Mouse (Mus musculus) lung, postnatal 0 days (tissue): ENCODE results near the gene Insc. TPM values are rescaled to one million over a fixed set of nuclear protein-coding genes. Genes with fewer than 3 reads are reported as not detected.
"Not testable (repeated sequence)": the region's sequence is repeated elsewhere in the genome, so short reads cannot be mapped to it uniquely, and the experiment has no call there.

Source experiments
- ATAC-seq: fragments of 200-750 bp; cut with Nextera tagmentation; 2 replicates; pipeline ENCODE4 v1.8.0; 2017; ENCODE audit warnings: moderate library complexity
- DNase-seq: peaks from one replicate; pipeline ENCODE4 v3.0.0-alpha.2; 2016; ENCODE audit warnings: low spot score
- H3K27ac ChIP-seq: fragments of 300-500 bp; sonication (generic); 2 replicates; pipeline ENCODE4 v1.5.1; 2014; ENCODE audit warnings: antibody characterized with exemption, mild to moderate bottlenecking, low read length, mixed read lengths
- H3K27me3 ChIP-seq: fragments of 300-500 bp; sonication (generic); replicated peaks from 2 replicates; pipeline ENCODE4 v1.6.1; 2014; ENCODE audit warnings: low read length, mixed read lengths; ENCODE audit not compliant: insufficient read depth
- H3K36me3 ChIP-seq: fragments of 300-500 bp; sonication (generic); 2 replicates; pipeline ENCODE4 v1.6.1; 2014; ENCODE audit warnings: low read length, mixed read lengths; ENCODE audit not compliant: insufficient read depth
- H3K4me1 ChIP-seq: fragments of 300-500 bp; sonication (generic); 2 replicates; pipeline ENCODE4 v1.6.1; 2014; ENCODE audit warnings: antibody characterized with exemption, low read depth, low read length, mixed read lengths; ENCODE audit not compliant: insufficient read depth
- H3K4me2 ChIP-seq: fragments of 300-500 bp; sonication (generic); replicated peaks from 2 replicates; pipeline ENCODE4 v1.6.1; 2014; ENCODE audit warnings: low read depth, mild to moderate bottlenecking, low read length, moderate library complexity, mixed read lengths
- H3K4me3 ChIP-seq: fragments of 300-500 bp; sonication (generic); 2 replicates; pipeline ENCODE4 v1.5.1; 2014; ENCODE audit warnings: low read depth, low read length
- H3K9ac ChIP-seq: fragments of 300-500 bp; sonication (generic); replicated peaks from 2 replicates; pipeline ENCODE4 v1.6.1; 2014; ENCODE audit warnings: low read depth, mild to moderate bottlenecking
- H3K9me3 ChIP-seq: fragments of 300-500 bp; sonication (generic); 2 replicates; pipeline ENCODE4 v1.6.1; 2016; ENCODE audit warnings: low read length, mixed read lengths
- CTCF ChIP-seq: IDR thresholded peaks from 2 replicates; pipeline ENCODE4 v1.5.1; 2016; ENCODE audit warnings: antibody characterized with exemption, mild to moderate bottlenecking
- EP300 ChIP-seq: IDR thresholded peaks from 2 replicates; pipeline ENCODE4 v1.6.1; 2016; ENCODE audit warnings: antibody characterized with exemption, mild to moderate bottlenecking, control low read depth
- WGBS: fragments of 180-500 bp; shearing (Covaris S2); extraction: QIAGEN DNeasy Blood & Tissue Kit; methylation state at CpG from one replicate; pipeline ENCODE4 v1.1.7; 2014; 5-methylcytosine and 5-hydroxymethylcytosine counted together
- polyA plus RNA-seq: library from polyadenylated mRNA; unstranded; fragments of >200 nt; fragmentation: Nextera tagmentation; extraction: Ambion mirVana; gene quantifications from 2 replicates; pipeline ENCODE4 v1.2.1, GENCODE M21; 2015

Insc gene
- polyA plus RNA-seq, 1 experiment from 2014 or later: 0.66 TPM

DNA sequence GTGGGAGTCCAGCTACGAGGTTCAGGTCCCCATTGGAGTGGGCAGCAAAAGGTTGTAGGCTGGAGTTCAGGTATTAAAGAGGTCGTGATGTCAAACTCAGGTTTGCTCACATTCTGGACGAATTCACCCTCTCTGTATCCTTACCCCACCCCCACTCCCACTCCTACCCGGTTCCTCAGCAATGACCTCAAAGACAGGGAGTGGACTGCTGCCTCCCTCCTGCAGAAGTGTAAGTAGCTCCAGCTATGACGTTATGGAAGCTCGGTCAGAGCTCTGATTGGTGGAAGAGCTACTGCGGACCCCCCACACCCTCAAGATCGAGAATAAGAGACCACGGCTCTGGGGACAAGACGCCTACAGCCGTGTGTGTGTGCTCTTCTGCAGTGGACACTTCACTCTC is 25.2 kb upstream of the Insc start, which contains the start of gene Calcb:
Calcb (plus strand) TSS at position 344 of the 400 bp plus-strand sequence.
- Histone ChIP-seq H3K4me3 (0 out of 2 replicates have a peak within 1 kb of the TSS, but pooled peaks have one; percentile 1), H3K4me1 (no peaks in the 10 kb centered on the region), H3K36me3 (no peaks in the 10 kb centered on the region), H3K9ac (no peak within 1 kb of the TSS), H3K27ac (no peak within 1 kb of the TSS), H3K27me3 (peaks cover 5% of the 10 kb centered on the region), H3K9me3 (no peaks in the 10 kb centered on the region), H3K4me2 (no peak within 1 kb of the TSS)
- TF ChIP-seq EP300: no peak
- no peak for TF ChIP-seq CTCF
- no peak for ATAC-seq
- WGBS: 7% methylated on average over 11 of the region's 11 CpGs
- DNase-seq: no peak

DNA sequence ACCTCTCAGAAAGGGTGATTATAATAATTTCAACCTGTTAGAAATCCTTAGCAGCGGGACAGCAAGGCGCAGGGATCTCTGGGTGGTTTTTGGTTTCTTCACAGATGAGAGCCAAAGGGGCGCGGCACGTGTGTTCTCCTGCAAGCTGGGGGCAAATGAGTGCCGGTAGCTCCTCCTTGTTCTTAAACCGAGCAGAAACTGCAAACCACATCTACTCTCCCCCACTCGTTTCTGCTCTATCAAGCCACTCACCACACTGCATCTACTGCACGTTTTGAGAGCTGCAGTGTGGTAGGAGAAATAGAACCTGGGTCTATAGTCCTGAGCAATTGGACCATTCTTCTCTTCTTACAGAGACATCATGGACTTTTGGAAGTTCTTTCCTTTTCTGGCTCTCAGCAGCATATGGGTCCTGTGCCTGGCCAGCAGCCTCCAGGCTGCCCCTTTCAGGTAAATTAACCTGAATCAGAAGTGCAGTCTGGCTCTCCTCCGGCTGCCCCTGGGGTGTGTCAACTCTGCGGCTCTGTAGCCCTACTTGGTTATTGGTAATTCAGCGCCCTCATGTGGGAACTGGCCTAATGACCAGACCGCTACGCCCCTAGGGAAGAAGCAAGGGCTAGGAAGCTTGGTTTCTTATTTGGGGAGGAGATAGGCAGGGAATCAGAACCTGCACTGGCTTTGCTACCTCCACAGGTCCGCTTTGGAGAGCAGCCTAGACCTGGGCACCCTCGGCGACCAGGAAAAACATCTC is 23.9 kb upstream of the Insc start:
- DNase-seq: peak; percentile 42
- 0 out of 2 replicates have a peak overlapping the region, but pooled peaks have one; percentile 1 for H3K4me3 ChIP-seq

DNA sequence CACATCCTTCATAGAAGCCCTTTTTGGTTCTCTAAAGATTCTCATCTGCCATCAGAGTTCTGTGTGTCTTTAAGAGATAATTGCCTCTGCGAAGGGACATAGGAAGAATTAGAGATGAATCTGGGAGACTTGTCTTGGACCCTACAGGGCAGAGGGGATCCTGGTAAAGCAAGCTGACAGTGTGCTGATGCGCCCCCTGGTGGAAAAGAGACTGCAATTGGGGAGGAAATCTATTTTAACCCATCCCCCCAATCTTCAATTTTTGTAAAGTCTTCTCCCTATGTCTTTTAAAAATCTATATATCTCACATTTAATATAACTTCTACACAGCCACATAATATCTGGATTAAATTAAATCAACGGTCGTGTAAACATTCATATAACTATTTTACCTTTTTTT is 13.8 kb upstream of the Insc start:
- H3K4me3 ChIP-seq, H3K36me3 ChIP-seq, H3K9ac ChIP-seq, H3K27ac ChIP-seq, H3K27me3 ChIP-seq, H3K9me3 ChIP-seq, H3K4me2 ChIP-seq, ATAC-seq, DNase-seq, H3K4me1 ChIP-seq: not testable (repeated sequence)
- TF ChIP-seq CTCF: peak; percentile 54
- WGBS: 61% methylated on average over 4 of the region's 4 CpGs

More for the DNA sequence above, 23.9 kb upstream of the Insc start:
- no peaks in the 10 kb centered on the region for H3K36me3 ChIP-seq
- TF ChIP-seq EP300 (no peak), CTCF (peak; percentile 63)
- 5% methylated on average over 17 of the region's 17 CpGs for WGBS
- H3K9ac ChIP-seq: no peak overlapping the region
- no peak overlapping the region for H3K27ac ChIP-seq
- no peak overlapping the region for H3K4me2 ChIP-seq
- H3K4me1 ChIP-seq: no peaks in the 10 kb centered on the region
- H3K9me3 ChIP-seq: no peaks in the 10 kb centered on the region
- peaks cover 5% of the 10 kb centered on the region for H3K27me3 ChIP-seq
- no peak; the same call in 1 of the 2 replicates for ATAC-seq

DNA sequence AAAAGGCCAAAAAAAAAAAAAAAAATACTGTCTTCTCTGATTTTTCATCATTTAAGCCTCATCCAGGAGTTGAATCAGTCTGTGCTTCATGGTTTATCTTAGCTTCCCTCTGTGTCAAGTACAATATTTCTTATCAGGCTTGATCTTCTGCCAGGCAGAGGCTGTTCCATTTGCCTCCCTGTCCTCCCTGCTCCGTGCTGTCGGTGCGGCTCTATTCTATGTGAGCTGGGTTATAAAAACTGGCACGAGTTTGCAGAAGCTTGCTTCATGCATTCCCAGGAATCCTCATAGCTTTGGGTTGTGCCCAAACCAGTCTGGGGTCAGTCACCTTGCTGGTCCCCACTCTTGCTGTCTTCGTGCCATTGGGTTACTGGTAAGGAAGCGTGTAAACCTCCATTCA is 12.3 kb upstream of the Insc start:
- H3K9me3 ChIP-seq: no peaks in the 10 kb centered on the region
- no peaks in the 10 kb centered on the region for H3K27me3 ChIP-seq
- H3K36me3 ChIP-seq: no peaks in the 10 kb centered on the region
- no peak overlapping the region for H3K4me2 ChIP-seq
- TF ChIP-seq EP300 (no peak), CTCF (no peak)
- ATAC-seq (no peak), DNase-seq (no peak)
- H3K4me1 ChIP-seq: no peaks in the 10 kb centered on the region
- no peak overlapping the region for H3K9ac ChIP-seq
- H3K4me3 ChIP-seq: no peak overlapping the region
- no peak overlapping the region for H3K27ac ChIP-seq
- 72% methylated on average over 6 of the region's 6 CpGs for WGBS

DNA sequence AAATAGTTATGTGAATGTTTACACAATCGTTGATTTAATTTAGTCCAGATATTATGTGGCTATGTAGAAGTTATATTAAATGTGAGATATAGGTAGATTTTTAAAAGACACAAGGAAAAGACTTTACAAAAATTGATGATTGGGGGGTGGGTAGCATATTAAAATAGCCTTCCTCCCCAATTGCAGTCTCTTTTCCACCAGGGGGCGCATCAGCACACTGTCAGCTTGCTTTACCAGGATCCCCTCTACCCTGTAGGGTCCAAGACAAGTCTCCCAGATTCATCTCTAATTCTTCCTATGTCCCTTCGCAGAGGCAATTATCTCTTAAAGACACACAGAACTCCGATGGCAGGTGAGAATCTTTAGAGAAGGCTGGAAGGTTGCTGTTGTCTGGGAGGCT is 11.8 kb upstream of the Insc start:
- not testable (repeated sequence) for H3K9ac ChIP-seq, H3K4me3 ChIP-seq, H3K36me3 ChIP-seq, H3K9me3 ChIP-seq, H3K27ac ChIP-seq, H3K4me1 ChIP-seq, DNase-seq, H3K27me3 ChIP-seq, ATAC-seq, H3K4me2 ChIP-seq
- TF ChIP-seq CTCF: peak; percentile 55
- WGBS: 32% methylated on average over 4 of the region's 4 CpGs

DNA sequence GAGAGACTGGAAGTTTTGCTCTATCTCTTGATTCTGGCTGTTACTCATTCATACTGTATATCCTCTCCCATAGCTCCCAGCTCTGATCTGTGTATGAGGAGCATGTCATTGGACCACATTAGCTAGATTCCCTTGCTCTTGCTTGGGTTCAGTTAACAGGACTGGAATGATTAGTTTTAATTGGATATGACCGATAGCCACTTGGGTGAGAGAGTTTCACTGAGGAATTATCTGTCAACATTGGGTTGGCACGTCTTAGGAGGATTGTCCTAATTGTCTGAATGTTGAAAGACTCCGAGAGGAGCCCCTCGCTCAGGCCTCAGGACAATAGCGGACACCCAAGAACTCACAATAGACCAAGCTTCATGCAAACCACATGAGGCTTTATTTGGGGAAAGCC is 7.2 kb upstream of the Insc start:
- H3K27me3 ChIP-seq: no peaks in the 10 kb centered on the region
- no peaks in the 10 kb centered on the region for H3K36me3 ChIP-seq
- ATAC-seq: no peak
- no peak overlapping the region for H3K4me3 ChIP-seq
- no peak overlapping the region for H3K27ac ChIP-seq
- no peaks in the 10 kb centered on the region for H3K9me3 ChIP-seq
- H3K4me2 ChIP-seq: no peak overlapping the region
- no peak for TF ChIP-seq CTCF
- no peak for TF ChIP-seq EP300
- no peak for DNase-seq
- H3K9ac ChIP-seq: no peak overlapping the region
- WGBS: 78% methylated on average over 5 of the region's 5 CpGs
- no peaks in the 10 kb centered on the region for H3K4me1 ChIP-seq
